Mouse (Mus musculus) forebrain, embryonic 12.5 days (tissue): ENCODE data around the gene Ass1. TPM values are rescaled to one million over a fixed set of nuclear protein-coding genes. Genes with fewer than 3 reads are reported as not detected.
A peak's percentile ranks its signal among the peaks of the same experiment; 100 is the strongest.

Source experiments
- ATAC-seq: fragments of 200-750 bp; cut with Nextera tagmentation; 2 replicates; pipeline ENCODE4 v1.8.0; 2017; ENCODE audit warnings: moderate TSS enrichment; ENCODE audit not compliant: low FRiP score
- H3K27ac ChIP-seq: fragments of 300-500 bp; sonication (generic); 2 replicates; pipeline ENCODE4 v1.5.1; 2016; ENCODE audit warnings: mild to moderate bottlenecking
- H3K27me3 ChIP-seq: fragments of 300-500 bp; sonication (generic); 2 replicates; pipeline ENCODE4 v1.6.1; 2016; ENCODE audit warnings: mild to moderate bottlenecking
- H3K36me3 ChIP-seq: fragments of 300-500 bp; sonication (generic); replicated peaks from 2 replicates; pipeline ENCODE4 v1.6.1; 2016; ENCODE audit warnings: mild to moderate bottlenecking
- H3K4me1 ChIP-seq: fragments of 300-500 bp; sonication (generic); 2 replicates; pipeline ENCODE4 v1.6.1; 2016
- H3K4me2 ChIP-seq: fragments of 300-500 bp; sonication (generic); 2 replicates; pipeline ENCODE4 v1.6.1; 2016; ENCODE audit warnings: mild to moderate bottlenecking, moderate library complexity
- H3K4me3 ChIP-seq: fragments of 300-500 bp; sonication (generic); replicated peaks from 2 replicates; pipeline ENCODE4 v1.5.1; 2016; ENCODE audit warnings: mild to moderate bottlenecking
- H3K9ac ChIP-seq: fragments of 300-500 bp; sonication (generic); 2 replicates; pipeline ENCODE4 v1.6.1; 2016; ENCODE audit warnings: mild to moderate bottlenecking
- H3K9me3 ChIP-seq: fragments of 300-500 bp; sonication (generic); 2 replicates; pipeline ENCODE4 v1.6.1; 2016
- WGBS: fragments of 180-500 bp; shearing (Covaris S2); methylation state at CpG from one replicate; pipeline ENCODE4 v1.1.7; 2016; 5-methylcytosine and 5-hydroxymethylcytosine counted together
- polyA plus RNA-seq: library from polyadenylated mRNA; unstranded; fragments of >200 nt; fragmentation: Nextera tagmentation; extraction: Ambion mirVana; gene quantifications from 2 replicates; pipeline ENCODE4 v1.2.1, GENCODE M21; 2016

Gene Ass1
- polyA plus RNA-seq, 1 experiment from 2014 or later = 4.9 TPM

GRCm38 (mm10) chr2:31497113-31497512 is 27.1 kb downstream of the Ass1 start:
- Histone ChIP-seq H3K4me2 (no peak overlapping the region), H3K4me3 (no peak overlapping the region), H3K9me3 (no peaks in the 10 kb centered on the region), H3K27ac (no peak overlapping the region), H3K36me3 (no peaks in the 10 kb centered on the region), H3K4me1 (peaks cover 95% of the 10 kb centered on the region), H3K9ac (no peak overlapping the region), H3K27me3 (peaks cover 98% of the 10 kb centered on the region)
- WGBS = 26% methylated on average over 6 of the region's 7 CpGs
- no peak for ATAC-seq

DNA sequence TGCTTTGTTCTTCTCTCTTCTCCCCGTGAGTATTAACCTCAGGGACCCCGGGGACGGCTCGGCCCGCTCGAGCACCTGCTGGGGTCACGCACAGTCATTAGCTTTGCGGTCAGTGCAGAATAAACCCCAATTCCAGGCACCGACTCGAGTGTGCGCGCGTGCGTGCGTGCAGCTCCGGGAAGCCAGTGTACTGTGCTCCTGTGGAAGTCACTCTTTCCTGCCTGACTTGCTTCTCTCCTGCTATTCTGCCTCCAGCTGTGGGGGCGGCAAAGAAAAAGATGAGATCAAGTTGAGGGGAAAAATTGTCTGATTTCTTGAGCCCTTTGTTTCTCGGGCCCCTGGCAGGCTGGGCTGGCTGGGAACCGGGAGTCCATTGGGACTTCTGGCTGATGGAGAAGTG is 27.6 kb downstream of the Ass1 start:
- no peaks in the 10 kb centered on the region for H3K9me3 ChIP-seq
- H3K36me3 ChIP-seq = no peaks in the 10 kb centered on the region
- no peak overlapping the region for H3K4me2 ChIP-seq
- no peak overlapping the region for H3K4me3 ChIP-seq
- H3K4me1 ChIP-seq = peaks cover 99% of the 10 kb centered on the region
- 49% methylated on average over 19 of the region's 19 CpGs for WGBS
- H3K27ac ChIP-seq = no peak overlapping the region
- no peak overlapping the region for H3K9ac ChIP-seq
- peaks cover 98% of the 10 kb centered on the region for H3K27me3 ChIP-seq
- no peak for ATAC-seq

- ATAC-seq = peak; percentile 85
- Histone ChIP-seq H3K4me3 (no peak overlapping the region), H3K27me3 (peaks cover 98% of the 10 kb centered on the region), H3K4me2 (peak overlapping the region; percentile 19), H3K36me3 (no peaks in the 10 kb centered on the region), H3K9ac (no peak overlapping the region), H3K4me1 (peaks cover 93% of the 10 kb centered on the region), H3K27ac (peak overlapping the region; percentile 70), H3K9me3 (no peaks in the 10 kb centered on the region)
- 5% methylated on average over 21 of the region's 21 CpGs for WGBS
Observed at GRCm38 (mm10) chr2:31499327-31500291, 29.6 kb downstream of the Ass1 start.

DNA sequence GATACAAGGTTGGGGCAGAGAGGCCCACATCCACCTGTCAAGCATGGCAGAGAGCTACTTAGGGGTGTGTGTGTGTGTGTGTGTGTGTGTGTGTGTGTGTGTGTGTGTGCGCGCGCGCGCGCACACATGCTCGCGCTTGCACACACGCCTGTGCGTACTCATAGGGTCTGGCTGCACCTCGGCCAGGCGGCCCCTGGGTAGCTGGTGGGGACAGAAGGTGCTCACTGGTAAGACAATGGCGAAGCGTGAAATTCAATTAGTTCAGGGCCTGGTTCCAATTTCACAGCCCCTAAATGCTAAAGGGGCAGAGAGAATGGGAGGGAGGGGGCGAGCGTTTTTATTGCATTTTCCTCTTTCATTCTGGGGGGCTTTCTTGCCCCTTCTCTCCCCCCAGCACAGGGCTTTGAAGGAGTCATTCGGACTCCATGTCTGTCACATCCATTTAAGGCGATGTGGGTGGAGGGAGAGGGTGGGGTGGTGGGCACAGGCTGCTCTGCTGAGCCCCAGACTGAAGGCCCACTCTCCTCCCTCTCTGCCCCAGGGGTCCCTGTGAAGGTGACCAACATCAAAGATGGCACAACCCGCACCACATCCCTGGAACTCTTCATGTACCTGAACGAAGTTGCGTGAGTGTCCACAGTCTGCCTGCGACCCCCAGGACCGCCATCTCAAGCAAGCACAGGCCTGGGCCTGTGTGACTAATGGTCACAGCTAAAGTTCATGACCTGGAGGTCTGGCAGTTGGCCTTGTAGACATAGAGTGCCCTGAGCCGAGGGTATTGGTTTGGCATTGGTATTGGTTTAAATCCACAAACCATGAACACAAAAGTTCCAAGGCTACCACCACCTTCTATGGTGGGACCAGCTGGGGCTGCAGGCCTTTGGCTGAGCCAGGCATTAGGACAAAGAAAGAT is 30.5 kb downstream of the Ass1 start:
- 39% methylated on average over 24 of the region's 24 CpGs for WGBS
- ATAC-seq = peak; percentile 30
- Histone ChIP-seq H3K27ac (peak overlapping the region; percentile 70), H3K36me3 (no peaks in the 10 kb centered on the region), H3K4me2 (peak overlapping the region; percentile 19), H3K9ac (no peak overlapping the region), H3K4me3 (no peak overlapping the region), H3K4me1 (peaks cover 93% of the 10 kb centered on the region), H3K9me3 (no peaks in the 10 kb centered on the region), H3K27me3 (peaks cover 98% of the 10 kb centered on the region)

GRCm38 (mm10) chr2:31501448-31502130 is 31.6 kb downstream of the Ass1 start:
- ATAC-seq = no peak
- no peaks in the 10 kb centered on the region for H3K36me3 ChIP-seq
- H3K9me3 ChIP-seq = no peaks in the 10 kb centered on the region
- H3K9ac ChIP-seq = no peak overlapping the region
- H3K27ac ChIP-seq = no peak overlapping the region
- H3K27me3 ChIP-seq = peaks cover 98% of the 10 kb centered on the region
- no peak overlapping the region for H3K4me3 ChIP-seq
- H3K4me1 ChIP-seq = peaks cover 86% of the 10 kb centered on the region
- 55% methylated on average over 20 of the region's 20 CpGs for WGBS
- H3K4me2 ChIP-seq = no peak overlapping the region

DNA sequence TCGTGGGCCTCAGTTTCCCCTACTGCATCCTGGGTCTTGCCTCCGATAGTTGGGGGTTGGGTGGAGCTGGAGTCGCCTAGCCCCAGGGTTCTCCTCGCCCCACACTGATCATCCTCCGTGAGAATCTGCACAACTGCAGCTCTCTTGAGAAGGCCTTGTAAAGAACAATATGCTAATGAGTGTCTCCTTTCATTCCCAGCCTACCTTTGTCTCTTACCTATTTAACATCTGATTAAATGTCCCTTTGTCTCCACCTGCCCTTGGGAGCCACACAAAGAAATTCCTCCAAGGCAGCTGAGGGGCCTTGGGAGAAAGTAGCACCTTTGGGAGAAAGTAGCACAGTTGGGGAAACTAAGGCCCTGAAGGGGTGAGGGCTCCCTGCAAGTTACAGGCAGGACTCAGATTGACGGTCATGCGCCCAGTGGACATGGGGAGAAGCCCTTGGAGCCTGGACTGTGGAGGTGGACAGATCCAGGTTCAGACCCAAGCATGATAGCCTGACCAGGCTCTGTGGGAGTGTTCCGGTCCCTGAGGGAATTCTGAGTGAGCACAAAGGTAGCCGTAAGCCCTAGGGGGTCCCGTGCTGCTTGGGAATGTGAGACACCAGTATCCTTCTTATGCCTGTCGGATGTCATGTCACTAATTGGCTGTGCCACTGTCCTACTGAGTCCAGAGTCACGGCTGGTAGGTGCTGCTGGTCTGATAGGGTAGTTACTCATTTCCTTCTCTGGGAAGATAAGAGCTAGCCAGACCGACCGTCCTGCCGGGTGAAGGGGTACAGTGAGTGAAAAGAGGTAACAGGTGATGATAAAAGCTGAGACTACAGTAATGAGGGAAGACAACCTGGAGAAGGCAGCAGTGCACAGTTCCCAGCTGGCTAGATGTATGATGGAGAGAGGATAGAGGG is 32.9 kb downstream of the Ass1 start:
- no peak overlapping the region for H3K9ac ChIP-seq
- no peaks in the 10 kb centered on the region for H3K9me3 ChIP-seq
- ATAC-seq = no peak
- no peaks in the 10 kb centered on the region for H3K36me3 ChIP-seq
- H3K4me2 ChIP-seq = no peak overlapping the region
- WGBS = 41% methylated on average over 15 of the region's 15 CpGs
- peaks cover 96% of the 10 kb centered on the region for H3K27me3 ChIP-seq
- H3K4me1 ChIP-seq = peaks cover 73% of the 10 kb centered on the region
- H3K4me3 ChIP-seq = no peak overlapping the region
- H3K27ac ChIP-seq = no peak overlapping the region

DNA sequence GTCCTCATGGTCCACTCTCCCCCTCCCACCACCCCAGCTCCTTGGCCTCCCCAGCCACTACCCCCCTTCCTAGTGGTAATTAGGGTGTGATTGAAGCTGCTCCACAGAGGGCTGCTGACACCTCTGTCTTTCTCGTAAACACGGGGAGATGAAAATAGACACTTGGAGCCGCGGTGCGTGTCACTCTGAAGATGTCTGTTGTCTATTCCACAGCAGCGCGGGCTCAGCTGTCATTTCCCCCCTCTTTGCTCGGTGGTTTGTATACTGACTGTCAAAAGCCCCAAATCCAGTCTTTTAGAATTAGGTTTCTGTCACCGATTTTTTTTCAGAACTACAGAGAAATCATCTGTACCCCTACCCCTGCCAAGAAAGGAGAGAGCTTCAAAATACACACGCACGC is 35.5 kb downstream of the Ass1 start:
- 0 out of 2 replicates have a peak, but pooled peaks have one; percentile 17 for ATAC-seq
- Histone ChIP-seq H3K4me1 (peaks cover 51% of the 10 kb centered on the region), H3K36me3 (no peaks in the 10 kb centered on the region), H3K4me2 (no peak overlapping the region), H3K27me3 (peaks cover 95% of the 10 kb centered on the region), H3K9ac (no peak overlapping the region), H3K9me3 (no peaks in the 10 kb centered on the region), H3K27ac (0 out of 2 replicates have a peak overlapping the region, but pooled peaks have one; percentile 9), H3K4me3 (no peak overlapping the region)
- WGBS = 44% methylated on average over 11 of the region's 11 CpGs

DNA sequence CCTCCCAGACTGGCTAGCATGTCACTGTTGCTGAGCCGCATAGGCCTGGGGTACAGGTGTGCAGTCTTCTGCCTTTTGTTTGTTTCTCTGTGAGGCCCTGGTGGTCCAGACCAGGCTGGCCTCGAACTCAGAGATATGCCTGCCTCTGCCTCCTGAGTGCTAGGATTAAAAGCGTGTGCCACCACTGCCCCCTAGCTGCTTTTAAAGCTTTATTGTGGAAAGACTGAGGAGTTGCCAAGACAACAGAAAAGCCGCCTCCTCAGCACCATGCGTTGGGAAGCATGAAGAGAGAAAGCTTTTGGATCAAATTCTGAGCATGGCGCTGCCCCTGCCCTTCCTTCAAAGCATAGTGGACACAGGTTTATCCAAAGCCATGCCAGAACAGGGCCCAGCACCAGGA is 38.8 kb downstream of the Ass1 start:
- Histone ChIP-seq H3K27me3 (peaks cover 93% of the 10 kb centered on the region), H3K4me1 (peaks cover 31% of the 10 kb centered on the region)
- 94% methylated on average over 6 of the region's 6 CpGs for WGBS

DNA sequence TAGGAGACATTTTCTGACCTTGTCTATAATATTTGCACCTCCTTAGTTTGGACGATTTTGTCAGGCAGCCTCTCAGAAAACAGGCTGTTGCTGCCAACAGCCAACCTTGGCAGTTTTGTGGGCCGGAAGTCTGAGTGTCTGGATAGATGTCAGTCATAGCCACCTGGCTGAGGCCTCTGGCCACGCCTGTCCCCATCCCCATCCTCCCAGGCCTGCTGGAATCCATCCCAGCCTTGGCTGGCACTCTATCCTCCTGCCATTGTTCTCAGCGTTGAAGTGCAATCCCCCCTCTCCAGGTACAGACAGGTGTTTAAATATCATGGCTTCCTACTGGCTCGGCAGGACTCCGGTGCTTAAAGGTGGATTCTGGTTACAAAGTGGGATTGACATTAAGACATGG is 41.3 kb downstream of the Ass1 start:
- Histone ChIP-seq H3K4me2 (no peak overlapping the region), H3K27me3 (peaks cover 82% of the 10 kb centered on the region), H3K4me3 (no peak overlapping the region), H3K4me1 (peaks cover 17% of the 10 kb centered on the region), H3K36me3 (no peaks in the 10 kb centered on the region), H3K27ac (no peak overlapping the region), H3K9me3 (peaks cover 14% of the 10 kb centered on the region; the same call in 1 of the 2 replicates), H3K9ac (no peak overlapping the region)
- WGBS = 79% methylated on average over 6 of the region's 6 CpGs
- no peak for ATAC-seq

More for the DNA sequence above, 38.8 kb downstream of the Ass1 start:
- Histone ChIP-seq H3K9ac (no peak overlapping the region), H3K4me2 (no peak overlapping the region), H3K9me3 (no peaks in the 10 kb centered on the region), H3K36me3 (no peaks in the 10 kb centered on the region), H3K4me3 (no peak overlapping the region), H3K27ac (no peak overlapping the region)
- ATAC-seq = no peak

GRCm38 (mm10) chr2:31516557-31516956 is 46.5 kb downstream of the Ass1 start:
- peaks cover 22% of the 10 kb centered on the region for H3K4me1 ChIP-seq
- H3K36me3 ChIP-seq = no peaks in the 10 kb centered on the region
- H3K9me3 ChIP-seq = peaks cover 14% of the 10 kb centered on the region; the same call in 1 of the 2 replicates
- no peak overlapping the region for H3K4me3 ChIP-seq
- ATAC-seq = no peak
- no peak overlapping the region for H3K9ac ChIP-seq
- 39% methylated on average over 12 of the region's 12 CpGs for WGBS
- peak overlapping the region; percentile 50; the same call in 1 of the 2 replicates for H3K27ac ChIP-seq
- H3K4me2 ChIP-seq = no peak overlapping the region
- H3K27me3 ChIP-seq = peaks cover 41% of the 10 kb centered on the region

DNA sequence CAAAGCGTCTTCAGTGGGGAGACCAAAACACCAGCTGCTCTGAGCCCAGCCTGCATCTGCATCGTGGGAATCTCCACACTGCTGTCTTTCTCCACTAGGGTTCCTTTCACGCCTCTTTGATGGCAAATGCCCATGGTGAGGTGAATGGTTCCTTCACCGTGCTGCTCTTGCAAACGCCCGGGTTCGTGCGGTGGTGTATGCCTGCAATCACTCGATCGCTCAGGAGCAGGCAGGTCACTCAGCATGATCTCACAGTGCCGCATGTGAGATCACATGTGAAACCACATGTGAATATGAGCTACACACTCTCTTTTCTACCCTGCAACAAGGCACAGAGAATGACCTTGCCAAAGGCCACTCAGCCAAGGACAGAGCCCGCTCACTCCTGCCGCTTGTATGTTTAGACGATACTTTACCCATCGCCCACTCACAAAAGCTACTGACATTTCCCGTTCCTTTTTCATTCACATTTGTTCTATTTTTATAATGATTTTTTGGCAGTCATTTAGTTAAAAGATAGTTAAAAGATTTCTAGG is 51.9 kb downstream of the Ass1 start:
- 86% methylated on average over 16 of the region's 16 CpGs for WGBS
- no peaks in the 10 kb centered on the region for H3K36me3 ChIP-seq
- ATAC-seq = no peak
- no peak overlapping the region for H3K9ac ChIP-seq
- no peak overlapping the region for H3K27ac ChIP-seq
- H3K4me1 ChIP-seq = peaks cover 9% of the 10 kb centered on the region
- no peak overlapping the region for H3K4me3 ChIP-seq
- H3K4me2 ChIP-seq = no peak overlapping the region
- H3K9me3 ChIP-seq = no peaks in the 10 kb centered on the region
- H3K27me3 ChIP-seq = peaks cover 40% of the 10 kb centered on the region
